Mouse (Mus musculus) midbrain, postnatal 0 days (tissue): ENCODE measurements at regions not wholly inside any gene's neighbourhood (a gene's known extent, or its start where the extent isn't known, plus 50 kb on each side); places are given as distances from the start of the nearest gene placed in this dataset.

ENCODE experiments used
- ATAC-seq: fragments of 200-750 bp; cut with Nextera tagmentation; 2 replicates; pipeline ENCODE4 v1.8.0; 2017; ENCODE audit warnings: moderate number of reproducible peaks, mild to moderate bottlenecking, moderate TSS enrichment, moderate library complexity; ENCODE audit not compliant: low FRiP score
- DNase-seq: peaks from one replicate; pipeline ENCODE4 v3.0.0-alpha.2; 2015; ENCODE audit warnings: low spot score
- H3K27ac ChIP-seq: fragments of 300-500 bp; sonication (generic); 2 replicates; pipeline ENCODE4 v1.5.1; 2014; ENCODE audit warnings: low read depth, mild to moderate bottlenecking, low read length, mixed read lengths
- H3K27me3 ChIP-seq: fragments of 300-500 bp; sonication (generic); 2 replicates; pipeline ENCODE4 v1.6.1; 2014; ENCODE audit warnings: low read length, control low read depth, mixed read lengths; ENCODE audit not compliant: insufficient read depth
- H3K36me3 ChIP-seq: fragments of 300-500 bp; sonication (generic); 2 replicates; pipeline ENCODE4 v1.6.1; 2014; ENCODE audit warnings: low read length, control low read depth, mixed read lengths; ENCODE audit not compliant: insufficient read depth
- H3K4me1 ChIP-seq: fragments of 300-500 bp; sonication (generic); 2 replicates; pipeline ENCODE4 v1.6.1; 2014; ENCODE audit warnings: mild to moderate bottlenecking, control low read depth, antibody characterized with exemption, low read length, mixed read lengths; ENCODE audit not compliant: insufficient read depth
- H3K4me2 ChIP-seq: fragments of 300-500 bp; sonication (generic); 2 replicates; pipeline ENCODE4 v1.6.1; 2014; ENCODE audit warnings: low read depth, mild to moderate bottlenecking, low read length, mixed read lengths; ENCODE audit not compliant: poor library complexity, severe bottlenecking
- H3K4me3 ChIP-seq: fragments of 300-500 bp; sonication (generic); 2 replicates; pipeline ENCODE4 v1.5.1; 2014; ENCODE audit warnings: low read depth, mild to moderate bottlenecking, low read length, moderate library complexity
- H3K9ac ChIP-seq: fragments of 300-500 bp; sonication (generic); replicated peaks from 2 replicates; pipeline ENCODE4 v1.6.1; 2014; ENCODE audit warnings: mild to moderate bottlenecking, low read length, moderate library complexity, mixed read lengths; ENCODE audit not compliant: poor library complexity, severe bottlenecking
- H3K9me3 ChIP-seq: fragments of 300-500 bp; sonication (generic); 2 replicates; pipeline ENCODE4 v1.6.1; 2016; ENCODE audit warnings: low read length, control low read depth
- CTCF ChIP-seq: IDR thresholded peaks from 2 replicates; pipeline ENCODE4 v1.5.1; 2016; ENCODE audit warnings: antibody characterized with exemption, mild to moderate bottlenecking
- WGBS: fragments of 180-500 bp; shearing (Covaris S2); extraction: QIAGEN DNeasy Blood & Tissue Kit; methylation state at CpG from one replicate; pipeline ENCODE4 v1.1.7; 2014; 5-methylcytosine and 5-hydroxymethylcytosine counted together

- no peak overlapping the region for H3K27ac ChIP-seq
- no peak for TF ChIP-seq CTCF
Observed at GRCm38 (mm10) chr12:104590291-104590690, 117.2 kb upstream of the Gsc start.

GRCm38 (mm10) chr12:104584408-104584807, 111.3 kb upstream of the Gsc start:
- H3K27ac ChIP-seq = no peak overlapping the region
- no peak for DNase-seq
- no peak overlapping the region for H3K9ac ChIP-seq
- no peak for ATAC-seq
- no peak for TF ChIP-seq CTCF
- H3K4me1 ChIP-seq = no peaks in the 10 kb centered on the region
- 62% methylated on average over 9 of the region's 9 CpGs for WGBS
- no peaks in the 10 kb centered on the region for H3K36me3 ChIP-seq
- no peaks in the 10 kb centered on the region; the same call in 1 of the 2 replicates for H3K27me3 ChIP-seq
- H3K9me3 ChIP-seq = no peaks in the 10 kb centered on the region
- H3K4me3 ChIP-seq = no peak overlapping the region
- H3K4me2 ChIP-seq = no peak overlapping the region

More at GRCm38 (mm10) chr12:104590291-104590690, 117.2 kb upstream of the Gsc start:
- 86% methylated on average over 8 of the region's 8 CpGs for WGBS
- Histone ChIP-seq H3K36me3 (no peaks in the 10 kb centered on the region), H3K27me3 (no peaks in the 10 kb centered on the region; the same call in 1 of the 2 replicates), H3K4me1 (no peaks in the 10 kb centered on the region), H3K4me3 (no peak overlapping the region), H3K4me2 (no peak overlapping the region), H3K9me3 (no peaks in the 10 kb centered on the region), H3K9ac (no peak overlapping the region)
- ATAC-seq (no peak), DNase-seq (no peak)

GRCm38 (mm10) chr12:104580796-104581195, 107.7 kb upstream of the Gsc start:
- no peak for TF ChIP-seq CTCF
- DNase-seq = no peak
- Histone ChIP-seq H3K4me3 (no peak overlapping the region), H3K9me3 (no peaks in the 10 kb centered on the region), H3K4me1 (no peaks in the 10 kb centered on the region), H3K27me3 (no peaks in the 10 kb centered on the region), H3K9ac (no peak overlapping the region), H3K27ac (no peak overlapping the region), H3K4me2 (no peak overlapping the region), H3K36me3 (no peaks in the 10 kb centered on the region)
- no peak for ATAC-seq
- 56% methylated on average over 7 of the region's 7 CpGs for WGBS

- 69% methylated on average over 17 of the region's 17 CpGs for WGBS
- Histone ChIP-seq H3K27ac (no peak overlapping the region), H3K4me2 (no peak overlapping the region), H3K9me3 (no peaks in the 10 kb centered on the region), H3K27me3 (no peaks in the 10 kb centered on the region), H3K4me3 (no peak overlapping the region), H3K4me1 (no peaks in the 10 kb centered on the region), H3K36me3 (no peaks in the 10 kb centered on the region), H3K9ac (no peak overlapping the region)
- TF ChIP-seq CTCF = no peak
- ATAC-seq (no peak), DNase-seq (no peak)
Observed at GRCm38 (mm10) chr12:104567622-104568021, 94.5 kb upstream of the Gsc start.

GRCm38 (mm10) chr12:104562961-104563360, 89.8 kb upstream of the Gsc start:
- Histone ChIP-seq H3K27me3 (no peaks in the 10 kb centered on the region), H3K9ac (no peak overlapping the region), H3K4me2 (no peak overlapping the region), H3K4me3 (no peak overlapping the region), H3K36me3 (no peaks in the 10 kb centered on the region), H3K4me1 (no peaks in the 10 kb centered on the region), H3K9me3 (no peaks in the 10 kb centered on the region), H3K27ac (no peak overlapping the region)
- ATAC-seq = no peak
- DNase-seq = no peak
- WGBS = 76% methylated on average over 5 of the region's 5 CpGs
- no peak for TF ChIP-seq CTCF

- Histone ChIP-seq H3K9me3 (no peaks in the 10 kb centered on the region), H3K27ac (no peak overlapping the region), H3K4me3 (no peak overlapping the region), H3K9ac (no peak overlapping the region), H3K4me1 (no peaks in the 10 kb centered on the region), H3K27me3 (no peaks in the 10 kb centered on the region), H3K36me3 (no peaks in the 10 kb centered on the region), H3K4me2 (no peak overlapping the region)
- TF ChIP-seq CTCF = no peak
- DNase-seq (no peak), ATAC-seq (no peak)
- 71% methylated on average over 14 of the region's 14 CpGs for whole genome bisulfite sequencing
Observed at GRCm38 (mm10) chr12:104560934-104561565, 87.9 kb upstream of the Gsc start.
